Mouse (Mus musculus) embryo, embryonic 9.5 days (tissue): ENCODE measurements around the gene Trappc1.

ENCODE experiments used
- DNase-seq: peaks from one replicate; pipeline ENCODE4 v3.0.0-alpha.2; 2017; ENCODE audit errors: extremely low spot score

Gene Trappc1

GRCm38 (mm10) chr11:69331152-69331551 lies 7.4 kb downstream of the Trappc1 start:
- no peak for DNase-seq

- DNase-seq, result peak; percentile 84
Observed at GRCm38 (mm10) chr11:69331929-69332405, 8.2 kb downstream of the Trappc1 start.

- peak; percentile 19 for DNase-seq
Observed at GRCm38 (mm10) chr11:69332713-69333253, 9.0 kb downstream of the Trappc1 start.

GRCm38 (mm10) chr11:69333922-69334321 lies 10.1 kb downstream of the Trappc1 start:
- DNase-seq, result no peak

- DNase-seq, result no peak
Observed at GRCm38 (mm10) chr11:69334796-69335195, 11.0 kb downstream of the Trappc1 start.

GRCm38 (mm10) chr11:69340161-69341131 lies 16.7 kb downstream of the Trappc1 start, which contains the start of gene Rnf227:
Gene Rnf227 (plus strand): TSS chr11:69340461.
- DNase-seq, result peak; percentile 84

GRCm38 (mm10) chr11:69346441-69346840 lies 22.7 kb downstream of the Trappc1 start:
- no peak for DNase-seq

GRCm38 (mm10) chr11:69356544-69356943 lies 32.8 kb downstream of the Trappc1 start:
- no peak for DNase-seq

- DNase-seq, result no peak
Observed at GRCm38 (mm10) chr11:69357690-69358089, 33.9 kb downstream of the Trappc1 start.

GRCm38 (mm10) chr11:69362021-69362420 lies 38.2 kb downstream of the Trappc1 start:
- no peak for DNase-seq

GRCm38 (mm10) chr11:69362479-69362878 lies 38.7 kb downstream of the Trappc1 start:
- DNase-seq, result no peak

GRCm38 (mm10) chr11:69364376-69364775 lies 40.6 kb downstream of the Trappc1 start:
- no peak for DNase-seq

GRCm38 (mm10) chr11:69364910-69365309 lies 41.1 kb downstream of the Trappc1 start:
- peak; percentile 65 for DNase-seq

GRCm38 (mm10) chr11:69365722-69366121 lies 41.9 kb downstream of the Trappc1 start:
- DNase-seq, result peak; percentile 43

- peak; percentile 87 for DNase-seq
Observed at GRCm38 (mm10) chr11:69366157-69366854, 42.5 kb downstream of the Trappc1 start.

GRCm38 (mm10) chr11:69366855-69367615 lies 43.3 kb downstream of the Trappc1 start:
- peak; percentile 48 for DNase-seq

- no peak for DNase-seq
Observed at GRCm38 (mm10) chr11:69367616-69368355, 44.0 kb downstream of the Trappc1 start.

GRCm38 (mm10) chr11:69368356-69369214 lies 44.8 kb downstream of the Trappc1 start:
- peak; percentile 76 for DNase-seq

GRCm38 (mm10) chr11:69369215-69369989 lies 45.6 kb downstream of the Trappc1 start, which contains the start of gene Chd3:
Gene Chd3 (minus strand): TSS chr11:69369406.
- peak; percentile 60 for DNase-seq
